Mouse (Mus musculus) midbrain, postnatal 0 days (tissue): ENCODE results near the gene Jag1. TPM values are rescaled to one million over a fixed set of nuclear protein-coding genes. Genes with fewer than 3 reads are reported as not detected.

Source experiments
- ATAC-seq: fragments of 200-750 bp; cut with Nextera tagmentation; 2 replicates; pipeline ENCODE4 v1.8.0; 2017; ENCODE audit warnings: moderate number of reproducible peaks, mild to moderate bottlenecking, moderate TSS enrichment, moderate library complexity; ENCODE audit not compliant: low FRiP score
- DNase-seq: peaks from one replicate; pipeline ENCODE4 v3.0.0-alpha.2; 2015; ENCODE audit warnings: low spot score
- H3K27ac ChIP-seq: fragments of 300-500 bp; sonication (generic); 2 replicates; pipeline ENCODE4 v1.5.1; 2014; ENCODE audit warnings: low read depth, mild to moderate bottlenecking, low read length, mixed read lengths
- H3K27me3 ChIP-seq: fragments of 300-500 bp; sonication (generic); 2 replicates; pipeline ENCODE4 v1.6.1; 2014; ENCODE audit warnings: low read length, control low read depth, mixed read lengths; ENCODE audit not compliant: insufficient read depth
- H3K36me3 ChIP-seq: fragments of 300-500 bp; sonication (generic); 2 replicates; pipeline ENCODE4 v1.6.1; 2014; ENCODE audit warnings: low read length, control low read depth, mixed read lengths; ENCODE audit not compliant: insufficient read depth
- H3K4me1 ChIP-seq: fragments of 300-500 bp; sonication (generic); 2 replicates; pipeline ENCODE4 v1.6.1; 2014; ENCODE audit warnings: mild to moderate bottlenecking, control low read depth, antibody characterized with exemption, low read length, mixed read lengths; ENCODE audit not compliant: insufficient read depth
- H3K4me2 ChIP-seq: fragments of 300-500 bp; sonication (generic); 2 replicates; pipeline ENCODE4 v1.6.1; 2014; ENCODE audit warnings: low read depth, mild to moderate bottlenecking, low read length, mixed read lengths; ENCODE audit not compliant: poor library complexity, severe bottlenecking
- H3K4me3 ChIP-seq: fragments of 300-500 bp; sonication (generic); 2 replicates; pipeline ENCODE4 v1.5.1; 2014; ENCODE audit warnings: low read depth, mild to moderate bottlenecking, low read length, moderate library complexity
- H3K9ac ChIP-seq: fragments of 300-500 bp; sonication (generic); replicated peaks from 2 replicates; pipeline ENCODE4 v1.6.1; 2014; ENCODE audit warnings: mild to moderate bottlenecking, low read length, moderate library complexity, mixed read lengths; ENCODE audit not compliant: poor library complexity, severe bottlenecking
- H3K9me3 ChIP-seq: fragments of 300-500 bp; sonication (generic); 2 replicates; pipeline ENCODE4 v1.6.1; 2016; ENCODE audit warnings: low read length, control low read depth
- CTCF ChIP-seq: IDR thresholded peaks from 2 replicates; pipeline ENCODE4 v1.5.1; 2016; ENCODE audit warnings: antibody characterized with exemption, mild to moderate bottlenecking
- WGBS: fragments of 180-500 bp; shearing (Covaris S2); extraction: QIAGEN DNeasy Blood & Tissue Kit; methylation state at CpG from one replicate; pipeline ENCODE4 v1.1.7; 2014; 5-methylcytosine and 5-hydroxymethylcytosine counted together
- polyA plus RNA-seq: library from polyadenylated mRNA; unstranded; fragments of >200 nt; fragmentation: Nextera tagmentation; extraction: Ambion mirVana; gene quantifications from 2 replicates; pipeline ENCODE4 v1.2.1, GENCODE M21; 2015
- total RNA-seq: library from RNA; depleted of rRNA; stranded (reverse); fragments of >200 nt; gene quantifications from 2 replicates; pipeline ENCODE4 v1.2.3, GENCODE M21; 2014; rRNA removed

Jag1 gene
- total and polyA plus RNA-seq, 2 experiments from 2014 or later = 4.3 to 8.7 TPM

- Histone ChIP-seq H3K4me3 (no peak overlapping the region), H3K9me3 (no peaks in the 10 kb centered on the region), H3K9ac (no peak overlapping the region), H3K36me3 (no peaks in the 10 kb centered on the region), H3K4me2 (no peak overlapping the region), H3K4me1 (no peaks in the 10 kb centered on the region), H3K27me3 (no peaks in the 10 kb centered on the region), H3K27ac (no peak overlapping the region)
- WGBS = 78% methylated on average over 2 of the region's 2 CpGs
- no peak for TF ChIP-seq CTCF
- ATAC-seq (no peak), DNase-seq (no peak)
Measured at GRCm38 (mm10) chr2:137049367-137049766, 67.1 kb downstream of the Jag1 start.

- 86% methylated on average over 2 of the region's 2 CpGs for WGBS
- H3K4me3 ChIP-seq = no peak overlapping the region
- H3K4me2 ChIP-seq = no peak overlapping the region
- H3K9ac ChIP-seq = no peak overlapping the region
- no peak for TF ChIP-seq CTCF
- no peaks in the 10 kb centered on the region for H3K9me3 ChIP-seq
- no peaks in the 10 kb centered on the region for H3K4me1 ChIP-seq
- no peak for ATAC-seq
- no peaks in the 10 kb centered on the region for H3K36me3 ChIP-seq
- no peaks in the 10 kb centered on the region for H3K27me3 ChIP-seq
- DNase-seq = no peak
- no peak overlapping the region for H3K27ac ChIP-seq
Measured at GRCm38 (mm10) chr2:137044122-137044521, 72.3 kb downstream of the Jag1 start.

Other genes starting within 250 kb of the Jag1 start
- gene AL731706.2, start 231.0 kb downstream of the Jag1 start, total RNA-seq = not detected in 2 replicates
- gene AL731706.2, start 231.0 kb downstream of the Jag1 start, polyA plus RNA-seq = 4.3 and 7.9 TPM in 2 replicates
- gene Slx4ip, start 225.4 kb downstream of the Jag1 start, total RNA-seq = 9.7 TPM in 2 replicates
- gene Slx4ip, start 225.4 kb downstream of the Jag1 start, polyA plus RNA-seq = 7.0 and 8.5 TPM in 2 replicates
- 3.3 TPM in 1 of 2 replicates, not detected in the other for gene AL731706.1, start 225.3 kb downstream of the Jag1 start, total RNA-seq
- gene AL731706.1, start 225.3 kb downstream of the Jag1 start, polyA plus RNA-seq = 12.6 and 13.0 TPM in 2 replicates
- gene Mkks, start 225.3 kb downstream of the Jag1 start, total RNA-seq = 6.9 and 13.6 TPM in 2 replicates
- 6.4 and 6.7 TPM in 2 replicates for gene Mkks, start 225.3 kb downstream of the Jag1 start, polyA plus RNA-seq